Mouse (Mus musculus): Measurements from ENCODE around the gene Ric1.
"Not testable (repeated sequence)": the region's sequence is repeated elsewhere in the genome, so short reads cannot be mapped to it uniquely, and the experiment has no call there.

The Ric1 gene

GRCm38 (mm10) chr19:29527299-29527698, 5.2 kb downstream of the Ric1 start:
- in situ Hi-C loops (cut with MboI) = no loop called here

- in situ Hi-C loops (cut with MboI) = no loop called here
Observed at GRCm38 (mm10) chr19:29528568-29528967, 6.5 kb downstream of the Ric1 start.

GRCm38 (mm10) chr19:29534030-29534429, 11.9 kb downstream of the Ric1 start:
- in situ Hi-C loops (cut with MboI) = no loop called here

- in situ Hi-C loops (cut with MboI) = no loop called here
Observed at GRCm38 (mm10) chr19:29542256-29542970, 20.3 kb downstream of the Ric1 start.

GRCm38 (mm10) chr19:29544026-29544425, 21.9 kb downstream of the Ric1 start:
- in situ Hi-C loops (cut with MboI) = no loop called here

GRCm38 (mm10) chr19:29550618-29551017, 28.5 kb downstream of the Ric1 start:
- in situ Hi-C loops (cut with MboI) = no loop called here

- in situ Hi-C loops (cut with MboI) = no loop called here
Observed at GRCm38 (mm10) chr19:29551128-29551527, 29.0 kb downstream of the Ric1 start.

- in situ Hi-C loops (cut with MboI) = not testable (repeated sequence)
Observed at GRCm38 (mm10) chr19:29551980-29552379, 29.9 kb downstream of the Ric1 start.

GRCm38 (mm10) chr19:29557171-29557845, 35.2 kb downstream of the Ric1 start:
- in situ Hi-C loops (cut with MboI) = not testable (repeated sequence)

GRCm38 (mm10) chr19:29562166-29562565, 40.1 kb downstream of the Ric1 start:
- in situ Hi-C loops (cut with MboI) = no loop called here

GRCm38 (mm10) chr19:29562603-29563002, 40.5 kb downstream of the Ric1 start:
- in situ Hi-C loops (cut with MboI) = no loop called here

GRCm38 (mm10) chr19:29563258-29563779, 41.2 kb downstream of the Ric1 start:
- in situ Hi-C loops (cut with MboI) = no loop called here

- in situ Hi-C loops (cut with MboI) = no loop called here
Observed at GRCm38 (mm10) chr19:29566512-29566911, 44.4 kb downstream of the Ric1 start.

- in situ Hi-C loops (cut with MboI) = no loop called here
Observed at GRCm38 (mm10) chr19:29582439-29582838, 60.4 kb downstream of the Ric1 start.

- in situ Hi-C loops (cut with MboI) = no loop called here
Observed at GRCm38 (mm10) chr19:29583734-29584133, 61.7 kb downstream of the Ric1 start.

GRCm38 (mm10) chr19:29593783-29594182, 71.7 kb downstream of the Ric1 start:
- in situ Hi-C loops (cut with MboI) = not testable (repeated sequence)

- in situ Hi-C loops (cut with MboI) = no loop called here
Observed at GRCm38 (mm10) chr19:29596276-29596675, 74.2 kb downstream of the Ric1 start.

GRCm38 (mm10) chr19:29596985-29597384, 74.9 kb downstream of the Ric1 start:
- in situ Hi-C loops (cut with MboI) = no loop called here

GRCm38 (mm10) chr19:29598981-29599380, 76.9 kb downstream of the Ric1 start:
- in situ Hi-C loops (cut with MboI) = no loop called here

- in situ Hi-C loops (cut with MboI) = no loop called here
Observed at GRCm38 (mm10) chr19:29603548-29604353, 81.7 kb downstream of the Ric1 start.

- in situ Hi-C loops (cut with MboI) = no loop called here
Observed at GRCm38 (mm10) chr19:29604653-29605052, 82.6 kb downstream of the Ric1 start.

- in situ Hi-C loops (cut with MboI) = no loop called here
Observed at GRCm38 (mm10) chr19:29607521-29607920, 85.4 kb downstream of the Ric1 start.
